Mouse (Mus musculus) adrenal gland, postnatal 36 days (tissue): ENCODE measurements around the gene Smyd3. TPM values are rescaled to one million over a fixed set of nuclear protein-coding genes. Genes with fewer than 3 reads are reported as not detected.

Experiments used
- DNase-seq, 2 experiments: peaks; one replicate each; pipeline ENCODE4 v3.0.0; 2021; ENCODE audit warnings: mixed read lengths in 1 of 2
- total RNA-seq, 2 experiments: library from RNA; stranded (reverse); gene quantifications; 2 replicates each; pipeline ENCODE4 v1.2.3; 2021

The Smyd3 gene
- total RNA-seq, 2 experiments from 2014 or later, result 5.1 to 7.7 TPM

- DNase-seq, result peak; percentile 75 to 82
Measured at GRCm38 (mm10) chr1:178960015-178960559, 557.8 kb downstream of the Smyd3 start.

GRCm38 (mm10) chr1:178958641-178959040 lies 559.2 kb downstream of the Smyd3 start:
- DNase-seq, result no peak

GRCm38 (mm10) chr1:178952910-178953309 lies 564.9 kb downstream of the Smyd3 start:
- DNase-seq, result no peak

- no peak for DNase-seq
Measured at GRCm38 (mm10) chr1:178942251-178942963, 575.4 kb downstream of the Smyd3 start.

- DNase-seq, result no peak
Measured at GRCm38 (mm10) chr1:178940353-178940752, 577.5 kb downstream of the Smyd3 start.

GRCm38 (mm10) chr1:178936976-178937375 lies 580.9 kb downstream of the Smyd3 start:
- DNase-seq, result no peak

GRCm38 (mm10) chr1:178936457-178936856 lies 581.4 kb downstream of the Smyd3 start:
- no peak for DNase-seq

- DNase-seq, result no peak
Measured at GRCm38 (mm10) chr1:178933953-178934637, 583.7 kb downstream of the Smyd3 start.

GRCm38 (mm10) chr1:178929531-178929930 lies 588.3 kb downstream of the Smyd3 start:
- no peak for DNase-seq

GRCm38 (mm10) chr1:178924492-178925183 lies 593.2 kb downstream of the Smyd3 start:
- DNase-seq, result no peak

GRCm38 (mm10) chr1:178917194-178917902 lies 600.5 kb downstream of the Smyd3 start:
- DNase-seq, result peak; percentile 50 to 52

GRCm38 (mm10) chr1:178915056-178915455 lies 602.8 kb downstream of the Smyd3 start:
- no peak for DNase-seq

GRCm38 (mm10) chr1:178912936-178913716 lies 604.7 kb downstream of the Smyd3 start:
- DNase-seq, result no peak

- no peak for DNase-seq
Measured at GRCm38 (mm10) chr1:178910951-178911350, 606.9 kb downstream of the Smyd3 start.

Other genes starting within 250 kb of the Smyd3 start
- 10 to 100 TPM; 49.4 to 55.0 TPM for gene Tfb2m, start 28.2 kb upstream of the Smyd3 start, total RNA-seq
- 10 to 100 TPM; 21.1 to 43.6 TPM for gene Cnst, start 28.3 kb upstream of the Smyd3 start, total RNA-seq
- 10 to 100 TPM; 34.8 to 42.0 TPM for gene Sccpdh, start 150.2 kb upstream of the Smyd3 start, total RNA-seq
- not detected for gene Kif28, start 227.2 kb upstream of the Smyd3 start, total RNA-seq